Mouse (Mus musculus) lung, postnatal 0 days (tissue): Measurements from ENCODE around the gene Mfsd8.

Experiments used
- CTCF ChIP-seq: IDR thresholded peaks from 2 replicates; pipeline ENCODE4 v1.5.1; 2016; ENCODE audit warnings: antibody characterized with exemption, mild to moderate bottlenecking
- EP300 ChIP-seq: IDR thresholded peaks from 2 replicates; pipeline ENCODE4 v1.6.1; 2016; ENCODE audit warnings: antibody characterized with exemption, mild to moderate bottlenecking, control low read depth

DNA sequence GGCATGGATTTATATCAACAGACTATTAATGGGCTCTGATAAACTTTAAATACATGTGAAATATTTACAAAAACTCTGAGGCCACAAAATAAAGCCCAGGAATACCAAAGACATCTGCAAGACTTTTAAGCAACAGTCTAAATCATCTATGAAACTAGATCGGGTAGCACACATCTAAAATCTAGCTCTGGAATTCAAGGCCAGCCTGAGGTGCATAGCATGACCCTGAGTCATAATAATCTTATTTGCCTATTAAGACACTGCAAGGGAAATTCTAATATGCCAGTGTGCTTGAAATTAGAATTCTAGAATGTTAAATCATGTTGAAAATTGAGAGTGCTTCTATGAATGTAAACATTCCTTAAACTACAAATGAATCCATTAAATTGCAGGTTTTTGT, 48.6 kb downstream of the Mfsd8 start:
- TF ChIP-seq CTCF (no peak), EP300 (no peak)
